Mouse (Mus musculus) adrenal gland, postnatal 14 days (tissue): ENCODE measurements at regions not wholly inside any gene's neighbourhood (a gene's known extent, or its start where the extent isn't known, plus 50 kb on each side); places are given as distances from the start of the nearest gene placed in this dataset.

Source experiments
- DNase-seq: peaks from one replicate; pipeline ENCODE4 v3.0.0; 2021; ENCODE audit warnings: mixed read lengths
- microRNA-seq, 2 experiments: library from miRNA; unstranded; fragments of <30 nt; microRNA quantifications; one replicate each; pipeline ENCODE4 v1.2.0; 2021

DNA sequence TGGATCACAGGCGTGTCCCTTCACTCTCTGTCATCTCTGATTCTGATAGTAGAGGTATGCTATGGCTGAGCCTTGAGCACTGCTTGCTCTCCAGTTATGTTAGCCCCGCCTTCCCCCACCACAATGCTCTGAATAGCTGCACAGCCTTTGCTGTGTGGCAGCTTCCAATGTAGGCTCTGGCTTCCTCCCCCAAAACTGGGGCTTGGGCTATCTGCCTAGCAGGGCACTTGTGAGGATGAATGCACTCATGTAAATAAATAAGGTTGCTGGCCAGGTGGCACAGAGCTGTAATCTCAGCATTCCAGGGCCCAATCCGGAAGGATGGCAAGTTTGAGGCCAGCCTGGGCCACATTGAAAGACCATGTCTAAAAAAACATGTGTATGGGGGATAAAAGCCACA, 103.6 kb upstream of the Sdk1 start:
- no peak for DNase-seq

DNA sequence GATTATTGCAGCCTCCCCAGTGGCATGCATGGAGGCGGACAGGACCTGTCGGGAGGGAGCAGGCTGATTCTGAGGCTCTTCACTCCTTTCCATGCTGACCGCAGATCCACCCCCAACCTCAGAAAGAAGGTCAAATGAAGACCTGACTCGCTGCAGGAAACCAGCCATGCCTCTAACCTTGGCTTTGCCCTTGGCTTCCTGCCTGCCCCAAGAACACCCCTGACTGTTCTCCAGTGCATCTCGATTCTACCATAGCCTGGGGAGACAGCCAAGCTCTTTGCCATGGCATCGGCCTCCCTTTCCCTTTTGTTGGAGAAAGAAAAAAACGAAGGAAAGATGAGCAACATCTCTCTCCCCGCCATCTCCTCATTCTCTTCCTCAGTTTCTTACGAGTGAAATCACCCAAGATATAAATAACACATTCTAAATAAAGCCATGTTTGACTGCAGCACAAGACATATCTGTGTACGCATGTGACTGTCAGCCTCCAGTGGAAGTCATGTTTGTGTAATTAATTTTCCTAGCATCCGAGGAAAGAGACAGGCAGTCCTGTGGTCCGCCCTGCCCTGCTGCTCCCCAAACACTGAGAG, 102.4 kb upstream of the Sdk1 start:
- peak; percentile 77 for DNase-seq

DNA sequence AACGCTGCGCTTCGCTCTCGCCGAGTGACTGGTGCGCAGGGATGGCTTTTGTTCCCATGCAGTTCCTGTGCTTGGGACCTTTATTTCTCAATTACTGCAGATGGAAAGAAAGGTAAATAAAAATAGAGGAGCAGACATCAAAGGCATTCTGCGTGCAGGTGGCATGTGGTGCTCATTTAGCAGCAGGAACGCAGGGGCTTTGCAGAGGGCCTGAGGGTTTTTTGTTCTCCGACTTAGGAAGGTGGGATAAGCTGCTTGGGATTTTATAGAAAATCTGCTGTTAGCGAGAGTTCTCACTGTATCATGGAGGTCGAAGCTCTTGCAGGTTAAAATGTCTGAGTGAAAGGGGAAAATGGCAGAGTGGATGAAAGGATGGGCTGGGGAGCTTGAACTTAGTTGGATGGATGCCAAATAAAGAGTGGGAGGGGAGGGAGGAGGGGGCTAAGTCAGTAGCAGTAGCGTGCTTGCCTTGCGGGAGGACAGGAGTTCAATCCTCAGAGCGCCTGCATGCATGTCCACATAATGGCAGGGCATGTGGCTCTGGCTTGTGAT, 101.9 kb upstream of the Sdk1 start:
- DNase-seq = no peak

DNA sequence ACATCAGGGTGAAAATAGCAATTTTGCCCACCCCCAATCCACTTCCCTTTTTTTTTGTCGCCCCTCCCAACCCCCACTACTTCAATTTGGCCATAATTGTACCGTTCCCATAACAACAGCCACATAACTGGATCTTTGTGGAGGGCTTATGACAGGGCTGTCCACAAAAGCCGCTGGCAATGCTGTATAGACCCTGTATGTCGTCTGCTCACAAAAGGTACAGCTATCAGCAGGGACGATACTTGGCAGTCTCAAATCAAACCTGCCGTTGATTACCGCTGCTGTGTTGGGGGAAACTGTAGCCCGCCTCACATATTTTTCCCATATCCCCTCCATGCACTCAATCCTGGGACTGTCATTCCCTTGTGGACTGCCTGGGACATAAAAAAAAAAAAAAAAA, 80.9 kb upstream of the Sdk1 start:
- DNase-seq = no peak

DNA sequence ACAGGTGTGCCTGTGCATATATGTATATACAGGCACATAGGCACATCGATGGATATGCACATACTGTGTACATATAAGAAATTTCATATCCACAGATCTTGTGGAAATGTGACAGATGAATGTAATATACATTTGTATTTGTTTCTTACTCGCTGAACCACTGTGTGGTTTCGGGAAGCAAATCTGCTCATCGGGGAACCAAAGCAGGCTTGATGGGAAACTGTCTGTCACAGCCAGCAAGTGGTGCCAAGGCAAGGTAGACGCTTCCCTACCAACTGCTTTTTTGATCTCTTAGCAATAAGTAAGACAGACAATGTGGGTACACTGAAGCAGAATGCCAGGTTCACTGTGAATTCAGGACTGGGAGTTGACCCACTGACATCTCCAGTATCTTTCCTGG, 80.3 kb upstream of the Sdk1 start:
- DNase-seq = no peak

DNA sequence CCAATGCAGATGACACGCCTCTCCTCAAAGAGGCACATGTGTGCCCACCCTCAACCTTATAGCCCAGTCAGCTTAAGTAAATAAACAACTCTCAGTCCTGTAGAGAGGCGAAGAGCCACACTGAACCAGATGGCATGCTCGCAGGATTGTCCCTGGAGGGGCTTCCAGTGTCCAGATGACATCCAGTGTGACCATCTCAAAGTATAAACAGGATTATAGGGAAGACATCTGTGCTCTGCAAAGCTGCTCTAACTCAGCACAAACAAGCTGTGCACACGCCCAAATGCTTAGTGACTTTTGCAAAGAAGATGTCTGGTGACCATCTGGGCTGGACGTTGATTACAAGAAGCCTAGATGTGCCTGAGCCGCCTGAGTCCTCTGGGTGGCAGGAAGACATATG, 58.8 kb upstream of the Sdk1 start:
- no peak for DNase-seq

DNA sequence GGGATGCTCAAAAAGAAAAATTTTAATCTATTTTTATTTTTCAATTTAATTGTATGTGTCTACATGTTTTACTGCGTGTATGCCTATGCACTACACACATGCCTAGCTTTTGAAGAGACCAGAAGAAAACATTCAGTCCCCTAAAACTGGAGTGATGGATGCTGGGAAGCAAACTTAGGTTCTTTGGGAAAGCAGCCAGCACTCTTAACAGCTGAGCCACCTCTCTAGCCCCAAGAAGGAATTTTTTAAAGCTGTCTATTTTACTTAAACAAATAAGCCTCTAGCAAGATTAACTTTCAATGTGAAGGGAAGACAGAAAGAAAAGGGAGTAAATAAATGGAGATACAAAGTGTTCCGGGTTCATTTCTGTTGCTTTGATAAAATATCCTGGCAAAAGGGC, 52.3 kb upstream of the Sdk1 start:
- DNase-seq = no peak

Small RNA genes lying in the stretch of these regions (microRNA-seq; reads per million reads assigned to microRNA genes)
- gene Gm26113 = 0 reads per million in 2 experiments
